9 mouse cellular contexts compared by ENCODE assay signal in the genomic region with DNA sequence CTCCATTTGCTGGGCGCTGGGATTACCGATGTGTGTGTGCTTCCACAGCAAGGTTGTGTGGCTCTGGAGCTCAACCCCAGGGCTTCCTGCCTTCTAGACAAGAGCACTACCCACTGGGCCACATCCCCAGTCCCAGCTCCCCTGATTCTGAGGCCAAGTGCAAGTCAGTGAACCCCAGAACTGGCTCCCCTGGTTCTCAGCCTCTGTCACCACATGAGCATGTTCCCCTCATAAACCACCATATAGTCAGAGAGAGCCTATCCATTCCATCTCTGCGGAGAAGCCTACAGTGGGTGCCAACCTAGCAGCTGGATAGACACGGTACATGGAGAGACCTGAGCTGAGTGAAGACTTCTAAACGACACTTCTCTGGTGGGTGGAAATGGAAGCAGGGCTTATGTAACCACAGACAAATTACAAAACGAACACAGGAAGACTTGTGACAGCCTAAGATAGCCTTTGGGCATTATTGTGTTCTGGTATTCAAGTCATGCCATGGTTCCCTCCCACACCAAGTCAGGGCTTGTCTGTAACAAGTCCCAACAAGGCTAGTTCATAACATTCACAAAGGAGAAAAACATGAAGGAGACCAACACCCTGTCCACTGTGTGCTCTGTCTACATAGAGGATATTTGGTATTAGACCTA. TPM values are rescaled to one million over a fixed set of nuclear protein-coding genes. Genes with fewer than 3 reads are reported as not detected.
DNase-seq lines count a peak whose midpoint lies in the region; ATAC-seq lines count a peak whose summit lies in the region.
"Had no signal": no experiment of that assay in that cellular context is flagged by ENCODE, and none has a peak within 500 bp of the region (broad histone marks: within the 10 kb centered on the region; RNA-seq: fewer than 3 reads in every experiment).

No protein-coding gene starts in this region.

- no peaks in the 10 kb centered on the region for H3K9me3 ChIP-seq in limb, embryonic 12.5 days
- no peaks in the 10 kb centered on the region for H3K9me3 ChIP-seq in limb, embryonic 10.5 days (replicated peaks)
- H3K9me3 ChIP-seq in embryonic facial prominence, embryonic 10.5 days: no peaks in the 10 kb centered on the region
- no peaks in the 10 kb centered on the region for H3K9me3 ChIP-seq in liver, embryonic 15.5 days (replicated peaks)
- H3K9me3 ChIP-seq: heart, embryonic 15.5 days had no signal

- no peak overlapping the region for H3K4me3 ChIP-seq in limb, embryonic 12.5 days (replicated peaks)
- H3K4me3 ChIP-seq in limb, embryonic 10.5 days: no peak overlapping the region
- 0 out of 2 replicates have a peak overlapping the region, but pooled peaks have one; percentile 74 for H3K4me3 ChIP-seq in embryonic facial prominence, embryonic 10.5 days
- H3K4me3 ChIP-seq in liver, embryonic 15.5 days (replicated peaks): no peak overlapping the region; the same call in 1 of the 2 replicates

- no peak for ATAC-seq in limb, embryonic 12.5 days (ENCODE audit: insufficient number of reproducible peaks, insufficient read depth, low FRiP score, low TSS enrichment, low read depth)
- ATAC-seq in liver, embryonic 15.5 days (ENCODE audit: insufficient read depth): no peak

- 74% methylated on average over 6 of the region's 6 CpGs for WGBS in limb, embryonic 12.5 days
- WGBS in limb, embryonic 10.5 days: 83% methylated on average over 6 of the region's 6 CpGs
- 74% methylated on average over 6 of the region's 6 CpGs for WGBS in embryonic facial prominence, embryonic 10.5 days
- 56% methylated on average over 6 of the region's 6 CpGs for WGBS in liver, embryonic 15.5 days (ENCODE audit: insufficient replicate concordance)

- DNase-seq in cerebellum, adult 9-10 months: peak; percentile 39
- no peak for DNase-seq in cerebellum, adult 11-12 months
- no peak for DNase-seq in limb, embryonic 10.5 days (ENCODE audit: low spot score)
- no peak for DNase-seq in embryonic facial prominence, embryonic 10.5 days (ENCODE audit: low spot score)
- no peak for DNase-seq in kidney, postnatal 14 days
- DNase-seq in gastrocnemius, adult 8-10 months (ENCODE audit: low spot score in 2 of 2): no peak

- no peak overlapping the region for H3K27ac ChIP-seq in limb, embryonic 12.5 days
- no peak overlapping the region for H3K27ac ChIP-seq in limb, embryonic 10.5 days
- no peak overlapping the region for H3K27ac ChIP-seq in embryonic facial prominence, embryonic 10.5 days (replicated peaks)
- peak overlapping the region; percentile 96 for H3K27ac ChIP-seq in liver, embryonic 15.5 days (replicated peaks)

- H3K4me2 ChIP-seq in limb, embryonic 12.5 days: 0 out of 2 replicates have a peak overlapping the region, but pooled peaks have one; percentile 82
- peak overlapping the region; percentile 93 for H3K4me2 ChIP-seq in liver, embryonic 15.5 days

- peaks cover 28% of the 10 kb centered on the region for H3K4me1 ChIP-seq in limb, embryonic 12.5 days (replicated peaks)
- peaks cover 38% of the 10 kb centered on the region for H3K4me1 ChIP-seq in limb, embryonic 10.5 days
- peaks cover 35% of the 10 kb centered on the region for H3K4me1 ChIP-seq in embryonic facial prominence, embryonic 10.5 days
- H3K4me1 ChIP-seq in liver, embryonic 15.5 days (replicated peaks): peaks cover 71% of the 10 kb centered on the region

- H3K27me3 ChIP-seq in limb, embryonic 12.5 days: no peaks in the 10 kb centered on the region
- no peaks in the 10 kb centered on the region for H3K27me3 ChIP-seq in limb, embryonic 10.5 days (ENCODE audit: low read depth, poor library complexity, severe bottlenecking)
- H3K27me3 ChIP-seq in embryonic facial prominence, embryonic 10.5 days (replicated peaks; ENCODE audit: low read depth, poor library complexity, severe bottlenecking): no peaks in the 10 kb centered on the region
- no peaks in the 10 kb centered on the region for H3K27me3 ChIP-seq in liver, embryonic 15.5 days
- H3K27me3 ChIP-seq: heart, embryonic 15.5 days had no signal

- no peaks in the 10 kb centered on the region for H3K36me3 ChIP-seq in limb, embryonic 12.5 days
- no peaks in the 10 kb centered on the region for H3K36me3 ChIP-seq in limb, embryonic 10.5 days
- no peaks in the 10 kb centered on the region for H3K36me3 ChIP-seq in embryonic facial prominence, embryonic 10.5 days (replicated peaks)
- H3K36me3 ChIP-seq in liver, embryonic 15.5 days (replicated peaks): no peaks in the 10 kb centered on the region
- H3K36me3 ChIP-seq: heart, embryonic 15.5 days had no signal

- H3K9ac ChIP-seq in limb, embryonic 12.5 days (replicated peaks): no peak overlapping the region
- H3K9ac ChIP-seq in liver, embryonic 15.5 days: peak overlapping the region; percentile 78; the same call in 1 of the 2 replicates

RNA-seq across cellular contexts. Expression of a gene that starts 0.9 kb away (rescaled TPM):
- polyA plus RNA-seq in limb, embryonic 12.5 days (2016; fragmentation: Nextera tagmentation; extraction: Ambion mirVana): 13.9 and 16.2 TPM in 2 replicates
- polyA plus RNA-seq in limb, embryonic 10.5 days (2016; fragmentation: Nextera tagmentation; extraction: Ambion mirVana): 10.9 and 12.6 TPM in 2 replicates
- polyA plus RNA-seq in embryonic facial prominence, embryonic 10.5 days (2016; fragmentation: Nextera tagmentation; extraction: Ambion mirVana): 14.9 and 17.8 TPM in 2 replicates
- polyA plus RNA-seq in liver, embryonic 15.5 days (2015; fragmentation: Nextera tagmentation; extraction: Ambion mirVana): 3.3 and 3.6 TPM in 2 replicates
- total RNA-seq in gastrocnemius, adult 8-10 months (2022): 1 to 10 TPM; 4.5 to 5.0 (median 4.6) TPM

RNA-seq across cellular contexts. Expression of a gene that starts 4.0 kb away (rescaled TPM):
- 95.8 and 105 TPM in 2 replicates for polyA plus RNA-seq in limb, embryonic 12.5 days (2016; fragmentation: Nextera tagmentation; extraction: Ambion mirVana)
- 93.9 and 94.8 TPM in 2 replicates for polyA plus RNA-seq in limb, embryonic 10.5 days (2016; fragmentation: Nextera tagmentation; extraction: Ambion mirVana)
- 91.0 and 92.4 TPM in 2 replicates for polyA plus RNA-seq in embryonic facial prominence, embryonic 10.5 days (2016; fragmentation: Nextera tagmentation; extraction: Ambion mirVana)
- polyA plus RNA-seq in liver, embryonic 15.5 days (2015; fragmentation: Nextera tagmentation; extraction: Ambion mirVana): 55.3 TPM in 2 replicates
- total RNA-seq in gastrocnemius, adult 8-10 months (2022): 100 to 1,000 TPM; 111 to 123 (median 121) TPM

RNA-seq across cellular contexts. Expression of a gene that starts 12.8 kb away (rescaled TPM):
- polyA plus RNA-seq in limb, embryonic 12.5 days (2016; fragmentation: Nextera tagmentation; extraction: Ambion mirVana): 68.4 and 71.5 TPM in 2 replicates
- polyA plus RNA-seq in limb, embryonic 10.5 days (2016; fragmentation: Nextera tagmentation; extraction: Ambion mirVana): 47.2 and 58.8 TPM in 2 replicates
- polyA plus RNA-seq in embryonic facial prominence, embryonic 10.5 days (2016; fragmentation: Nextera tagmentation; extraction: Ambion mirVana): 61.2 and 62.9 TPM in 2 replicates
- polyA plus RNA-seq in liver, embryonic 15.5 days (2015; fragmentation: Nextera tagmentation; extraction: Ambion mirVana): 23.0 and 25.2 TPM in 2 replicates
- 10 to 100 TPM; 27.7 to 38.7 (median 34.6) TPM for total RNA-seq in gastrocnemius, adult 8-10 months (2022)

RNA-seq across cellular contexts. Expression of a gene that starts 53.0 kb away (rescaled TPM):
- polyA plus RNA-seq in limb, embryonic 12.5 days (2016; fragmentation: Nextera tagmentation; extraction: Ambion mirVana): 13.7 and 16.7 TPM in 2 replicates
- 4.4 and 7.0 TPM in 2 replicates for polyA plus RNA-seq in limb, embryonic 10.5 days (2016; fragmentation: Nextera tagmentation; extraction: Ambion mirVana)
- polyA plus RNA-seq in embryonic facial prominence, embryonic 10.5 days (2016; fragmentation: Nextera tagmentation; extraction: Ambion mirVana): 5.3 and 6.4 TPM in 2 replicates
- polyA plus RNA-seq in liver, embryonic 15.5 days (2015; fragmentation: Nextera tagmentation; extraction: Ambion mirVana): 1.6 and 2.0 TPM in 2 replicates
- 100 to 1,000 TPM; 144 to 158 (median 155) TPM for total RNA-seq in gastrocnemius, adult 8-10 months (2022)
